Mouse (Mus musculus) liver, embryonic 15.5 days (tissue): Measurements from ENCODE around the gene Eid3. TPM values are rescaled to one million over a fixed set of nuclear protein-coding genes. Genes with fewer than 3 reads are reported as not detected.

Experiments used
- ATAC-seq: fragments of 200-750 bp; cut with Nextera tagmentation; 2 replicates; pipeline ENCODE4 v1.8.0; 2017; ENCODE audit warnings: moderate number of reproducible peaks, mild to moderate bottlenecking, moderate library complexity; ENCODE audit not compliant: insufficient read depth
- H3K27ac ChIP-seq: fragments of 300-500 bp; sonication (generic); replicated peaks from 2 replicates; pipeline ENCODE4 v1.5.1; 2015; ENCODE audit warnings: mild to moderate bottlenecking, inconsistent platforms
- H3K27me3 ChIP-seq: fragments of 300-500 bp; sonication (generic); 2 replicates; pipeline ENCODE4 v1.6.1; 2015; ENCODE audit warnings: mild to moderate bottlenecking, inconsistent platforms
- H3K36me3 ChIP-seq: fragments of 300-500 bp; sonication (generic); replicated peaks from 2 replicates; pipeline ENCODE4 v1.6.1; 2015; ENCODE audit warnings: moderate library complexity, mild to moderate bottlenecking, inconsistent platforms
- H3K4me1 ChIP-seq: fragments of 300-500 bp; sonication (generic); replicated peaks from 2 replicates; pipeline ENCODE4 v1.6.1; 2015; ENCODE audit warnings: inconsistent platforms
- H3K4me2 ChIP-seq: fragments of 300-500 bp; sonication (generic); 2 replicates; pipeline ENCODE4 v1.6.1; 2015; ENCODE audit warnings: moderate library complexity, mild to moderate bottlenecking, inconsistent platforms
- H3K4me3 ChIP-seq: fragments of 300-500 bp; sonication (generic); replicated peaks from 2 replicates; pipeline ENCODE4 v1.5.1; 2015; ENCODE audit warnings: mild to moderate bottlenecking, inconsistent platforms
- H3K9ac ChIP-seq: fragments of 300-500 bp; sonication (generic); 2 replicates; pipeline ENCODE4 v1.6.1; 2015; ENCODE audit warnings: moderate library complexity, mild to moderate bottlenecking, inconsistent platforms
- H3K9me3 ChIP-seq: fragments of 300-500 bp; sonication (generic); replicated peaks from 2 replicates; pipeline ENCODE4 v1.6.1; 2016; ENCODE audit warnings: inconsistent platforms
- whole genome bisulfite sequencing: fragments of 180-500 bp; shearing (Covaris S2); methylation state at CpG from one replicate; pipeline ENCODE4 v1.1.7; 2015; ENCODE audit warnings: mixed read lengths; ENCODE audit not compliant: insufficient replicate concordance; 5-methylcytosine and 5-hydroxymethylcytosine counted together
- polyA plus RNA-seq: library from polyadenylated mRNA; unstranded; fragments of >200 nt; fragmentation: Nextera tagmentation; extraction: Ambion mirVana; gene quantifications from 2 replicates; pipeline ENCODE4 v1.2.1, GENCODE M21; 2015

Eid3 gene
- polyA plus RNA-seq, 1 experiment from 2014 or later: 0.15 TPM

- no peaks in the 10 kb centered on the region for H3K27me3 ChIP-seq
- no peak for ATAC-seq
- H3K36me3 ChIP-seq: peaks cover 95% of the 10 kb centered on the region
- no peaks in the 10 kb centered on the region for H3K9me3 ChIP-seq
- H3K9ac ChIP-seq: no peak overlapping the region
- peaks cover 38% of the 10 kb centered on the region for H3K4me1 ChIP-seq
- H3K4me3 ChIP-seq: no peak overlapping the region
- H3K4me2 ChIP-seq: no peak overlapping the region
- no peak overlapping the region for H3K27ac ChIP-seq
- WGBS: 73% methylated on average over 9 of the region's 9 CpGs
Observed at GRCm38 (mm10) chr10:82892442-82893055, 26.1 kb downstream of the Eid3 start.

- ATAC-seq: no peak
- Histone ChIP-seq H3K4me2 (no peak overlapping the region), H3K4me1 (peaks cover 36% of the 10 kb centered on the region), H3K27me3 (no peaks in the 10 kb centered on the region), H3K9me3 (no peaks in the 10 kb centered on the region), H3K27ac (no peak overlapping the region), H3K4me3 (no peak overlapping the region), H3K9ac (no peak overlapping the region), H3K36me3 (peaks cover 92% of the 10 kb centered on the region)
- 52% methylated on average over 18 of the region's 18 CpGs for WGBS
Observed at GRCm38 (mm10) chr10:82893872-82894650, 27.6 kb downstream of the Eid3 start.

DNA sequence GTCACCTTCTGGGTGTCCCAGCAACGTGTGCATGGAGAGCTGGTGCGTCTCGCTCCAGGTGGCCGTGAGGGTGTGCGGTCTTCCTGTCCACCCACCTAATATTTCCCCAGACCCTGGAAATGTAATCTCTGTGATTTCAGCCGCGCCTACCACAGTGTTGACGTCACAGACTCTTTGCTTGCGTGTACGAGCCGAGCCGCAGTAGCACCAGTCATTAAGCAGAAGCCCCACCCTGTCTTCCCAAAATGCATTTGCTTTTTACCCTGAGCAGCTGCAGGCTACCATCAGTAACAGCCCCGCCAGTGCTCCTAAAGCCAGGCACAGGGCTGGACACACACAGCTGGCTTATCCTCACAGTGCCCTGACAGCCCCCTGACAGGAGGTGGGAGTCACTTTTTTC is 31.5 kb downstream of the Eid3 start:
- H3K4me1 ChIP-seq: peaks cover 32% of the 10 kb centered on the region
- H3K27me3 ChIP-seq: peaks cover 3% of the 10 kb centered on the region; the same call in 1 of the 2 replicates
- no peak for ATAC-seq
- no peaks in the 10 kb centered on the region for H3K9me3 ChIP-seq
- no peak overlapping the region for H3K4me3 ChIP-seq
- H3K27ac ChIP-seq: no peak overlapping the region
- H3K36me3 ChIP-seq: peaks cover 54% of the 10 kb centered on the region
- no peak overlapping the region for H3K9ac ChIP-seq
- WGBS: 78% methylated on average over 13 of the region's 13 CpGs
- H3K4me2 ChIP-seq: no peak overlapping the region

DNA sequence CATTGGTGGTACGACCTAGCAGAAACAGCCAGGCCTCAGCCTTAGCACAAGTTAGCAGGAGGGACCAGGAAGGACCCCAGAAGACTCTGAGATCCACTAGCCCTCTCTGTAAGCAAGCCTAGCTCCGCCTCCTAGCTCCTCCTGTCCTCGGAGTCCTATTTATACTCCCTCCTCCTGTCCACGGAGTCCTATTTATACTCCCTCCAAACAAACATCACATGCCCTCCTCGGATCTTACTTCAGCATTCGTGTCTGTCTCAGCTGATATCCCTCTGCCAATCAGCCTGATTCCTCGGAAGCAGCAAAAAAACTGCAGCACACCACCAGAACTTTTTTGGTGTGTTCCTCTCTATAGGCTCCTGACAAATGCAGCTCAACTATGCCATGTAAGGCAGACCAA is 32.5 kb downstream of the Eid3 start:
- H3K4me1 ChIP-seq: peaks cover 24% of the 10 kb centered on the region
- ATAC-seq: no peak
- H3K4me3 ChIP-seq: no peak overlapping the region
- H3K9ac ChIP-seq: no peak overlapping the region
- H3K27ac ChIP-seq: no peak overlapping the region; the same call in 1 of the 2 replicates
- 47% methylated on average over 7 of the region's 7 CpGs for WGBS
- no peak overlapping the region for H3K4me2 ChIP-seq
- peaks cover 45% of the 10 kb centered on the region for H3K36me3 ChIP-seq
- peaks cover 6% of the 10 kb centered on the region; the same call in 1 of the 2 replicates for H3K27me3 ChIP-seq
- no peaks in the 10 kb centered on the region for H3K9me3 ChIP-seq

DNA sequence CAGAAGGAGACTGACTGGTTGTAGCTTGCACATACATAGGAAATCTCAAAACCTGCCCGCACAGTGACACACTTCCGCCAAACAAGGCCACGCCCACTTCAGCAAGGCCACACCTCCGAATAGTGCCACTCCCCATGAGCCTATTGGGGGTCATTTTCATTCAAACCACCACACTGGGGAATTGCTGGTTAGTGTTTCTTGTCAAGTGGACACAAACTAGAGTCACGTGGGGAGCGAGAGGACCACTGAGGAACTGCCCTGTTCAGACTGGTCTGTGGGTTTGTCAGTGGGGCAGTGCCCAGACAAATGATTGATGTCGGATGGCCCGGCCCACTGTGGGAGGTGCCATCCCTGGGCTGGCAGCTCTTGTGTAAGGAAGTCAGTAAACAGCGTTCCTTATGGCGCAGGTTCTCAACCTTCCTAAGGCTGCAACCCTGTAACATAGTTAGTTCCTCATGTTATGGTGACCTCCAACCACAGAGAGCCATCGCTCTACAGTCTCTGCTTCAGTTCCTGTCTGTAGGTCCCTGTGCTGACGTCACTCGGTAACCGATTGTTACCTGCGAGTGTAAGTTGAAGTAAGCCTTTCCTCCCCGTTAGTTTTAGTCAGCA is 33.5 kb downstream of the Eid3 start:
- Histone ChIP-seq H3K4me2 (peak overlapping the region; percentile 64), H3K9ac (no peak overlapping the region), H3K4me1 (peaks cover 24% of the 10 kb centered on the region), H3K36me3 (peaks cover 35% of the 10 kb centered on the region), H3K4me3 (peak overlapping the region; percentile 47), H3K27ac (0 out of 2 replicates have a peak overlapping the region, but pooled peaks have one; percentile 11), H3K9me3 (no peaks in the 10 kb centered on the region), H3K27me3 (peaks cover 6% of the 10 kb centered on the region; the same call in 1 of the 2 replicates)
- ATAC-seq: peak; percentile 72
- 18% methylated on average over 16 of the region's 16 CpGs for WGBS

- Histone ChIP-seq H3K4me1 (peaks cover 24% of the 10 kb centered on the region), H3K27me3 (peaks cover 6% of the 10 kb centered on the region; the same call in 1 of the 2 replicates), H3K9me3 (no peaks in the 10 kb centered on the region), H3K4me3 (peak overlapping the region; percentile 47), H3K36me3 (peaks cover 28% of the 10 kb centered on the region), H3K27ac (0 out of 2 replicates have a peak overlapping the region, but pooled peaks have one; percentile 11), H3K9ac (no peak overlapping the region), H3K4me2 (peak overlapping the region; percentile 64)
- no peak; the same call in 1 of the 2 replicates for ATAC-seq
- WGBS: 62% methylated on average over 7 of the region's 7 CpGs
Observed at GRCm38 (mm10) chr10:82900546-82900945, 34.1 kb downstream of the Eid3 start.

- ATAC-seq: peak; percentile 39; the same call in 1 of the 2 replicates
- WGBS: 4% methylated on average over 7 of the region's 7 CpGs
Observed at GRCm38 (mm10) chr10:82901436-82901835, 35.0 kb downstream of the Eid3 start.

DNA sequence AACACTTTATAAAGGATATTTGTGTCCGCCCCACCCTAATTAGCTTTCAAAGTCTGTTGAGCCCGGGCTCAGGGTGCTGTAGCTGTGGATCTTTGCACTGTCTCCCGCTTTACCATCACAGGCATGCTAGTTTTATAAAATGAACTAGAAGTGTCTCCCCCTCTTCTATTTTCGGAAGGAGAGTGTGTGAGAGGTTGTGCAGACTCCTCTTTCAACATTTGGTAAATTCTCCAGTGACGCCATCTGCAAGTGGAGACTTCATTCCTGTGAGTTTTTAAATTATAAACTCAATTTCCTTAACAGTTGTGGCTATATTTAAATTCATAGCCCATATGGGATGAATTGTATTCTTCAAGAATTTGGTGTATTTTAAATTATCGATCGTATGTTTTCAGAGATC is 42.1 kb downstream of the Eid3 start:
- Histone ChIP-seq H3K27ac (no peak overlapping the region), H3K36me3 (no peaks in the 10 kb centered on the region), H3K9me3 (no peaks in the 10 kb centered on the region), H3K4me2 (no peak overlapping the region), H3K4me1 (peaks cover 12% of the 10 kb centered on the region), H3K4me3 (no peak overlapping the region), H3K9ac (no peak overlapping the region), H3K27me3 (peaks cover 13% of the 10 kb centered on the region; the same call in 1 of the 2 replicates)
- 71% methylated on average over 7 of the region's 7 CpGs for WGBS
- no peak for ATAC-seq

More at GRCm38 (mm10) chr10:82901436-82901835, 35.0 kb downstream of the Eid3 start:
- Histone ChIP-seq H3K4me2 (no peak overlapping the region; the same call in 1 of the 2 replicates), H3K27me3 (peaks cover 6% of the 10 kb centered on the region; the same call in 1 of the 2 replicates), H3K27ac (no peak overlapping the region), H3K9me3 (no peaks in the 10 kb centered on the region), H3K4me3 (no peak overlapping the region), H3K4me1 (peaks cover 24% of the 10 kb centered on the region), H3K36me3 (peaks cover 19% of the 10 kb centered on the region), H3K9ac (no peak overlapping the region)

GRCm38 (mm10) chr10:82909382-82909781 is 43.0 kb downstream of the Eid3 start:
- 18% methylated on average over 9 of the region's 9 CpGs for WGBS
- Histone ChIP-seq H3K36me3 (no peaks in the 10 kb centered on the region), H3K4me2 (no peak overlapping the region), H3K27ac (no peak overlapping the region), H3K9me3 (no peaks in the 10 kb centered on the region), H3K4me1 (peaks cover 20% of the 10 kb centered on the region), H3K27me3 (peaks cover 13% of the 10 kb centered on the region; the same call in 1 of the 2 replicates), H3K9ac (no peak overlapping the region), H3K4me3 (no peak overlapping the region)
- ATAC-seq: no peak

DNA sequence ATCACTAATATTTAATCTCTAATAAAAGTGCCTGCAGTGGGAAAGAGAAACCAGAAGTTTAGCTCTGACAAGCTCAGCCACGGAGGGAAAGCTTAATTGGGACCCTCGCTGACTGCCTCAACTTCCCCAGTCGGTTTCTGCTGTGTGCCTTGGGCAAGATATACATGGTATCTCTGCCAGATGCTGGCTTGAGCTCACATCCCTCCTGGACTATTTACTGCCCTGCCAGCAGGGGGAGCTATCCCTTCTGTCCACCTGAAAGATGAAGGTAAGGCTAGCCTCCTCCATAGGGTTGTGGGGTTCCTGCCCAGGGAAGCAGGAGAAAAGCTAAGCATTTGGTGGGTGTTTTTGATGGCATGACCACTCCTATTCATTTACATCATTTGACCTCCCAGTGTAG is 43.8 kb downstream of the Eid3 start:
- Histone ChIP-seq H3K27me3 (peaks cover 13% of the 10 kb centered on the region; the same call in 1 of the 2 replicates), H3K9ac (no peak overlapping the region), H3K4me1 (peaks cover 20% of the 10 kb centered on the region), H3K4me2 (no peak overlapping the region), H3K36me3 (no peaks in the 10 kb centered on the region), H3K27ac (no peak overlapping the region), H3K4me3 (no peak overlapping the region), H3K9me3 (no peaks in the 10 kb centered on the region)
- no peak for ATAC-seq
- 41% methylated on average over 3 of the region's 3 CpGs for WGBS

DNA sequence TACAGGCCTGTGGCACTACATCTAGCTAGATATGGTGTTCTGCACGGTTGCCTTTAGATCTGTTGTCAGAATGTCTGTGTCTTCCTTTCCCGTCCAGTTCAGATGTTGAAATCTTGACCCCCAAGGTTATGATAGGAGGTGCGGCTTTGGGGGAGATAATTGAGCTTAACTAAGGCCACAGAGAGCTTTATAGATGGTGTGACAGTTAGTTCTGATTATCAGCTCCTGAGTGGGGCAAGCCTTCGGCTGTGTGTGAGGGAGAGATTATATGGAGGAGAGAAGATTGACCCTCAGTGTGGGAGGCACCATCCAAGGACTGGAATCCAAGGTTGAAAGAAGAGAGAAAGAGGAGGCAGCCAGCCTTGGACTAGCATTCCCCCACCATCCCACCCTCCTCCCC is 46.8 kb downstream of the Eid3 start:
- peaks cover 20% of the 10 kb centered on the region for H3K4me1 ChIP-seq
- H3K9me3 ChIP-seq: no peaks in the 10 kb centered on the region
- no peak overlapping the region for H3K9ac ChIP-seq
- 14% methylated on average over 4 of the region's 4 CpGs for WGBS
- no peak overlapping the region for H3K4me2 ChIP-seq
- no peak overlapping the region for H3K4me3 ChIP-seq
- H3K27ac ChIP-seq: no peak overlapping the region
- peaks cover 7% of the 10 kb centered on the region; the same call in 1 of the 2 replicates for H3K27me3 ChIP-seq
- H3K36me3 ChIP-seq: no peaks in the 10 kb centered on the region
- ATAC-seq: peak; percentile 71
